Mouse (Mus musculus): Measurements from ENCODE around the gene Slc6a13. TPM values are rescaled to one million over a fixed set of nuclear protein-coding genes. Genes with fewer than 3 reads are reported as not detected.
A peak's percentile ranks its signal among the peaks of the same experiment; 100 is the strongest.
"Not testable (repeated sequence)": the region's sequence is repeated elsewhere in the genome, so short reads cannot be mapped to it uniquely, and the experiment has no call there.

The Slc6a13 gene
- polyA plus RNA-seq, 1 experiment: 0.54 TPM

DNA sequence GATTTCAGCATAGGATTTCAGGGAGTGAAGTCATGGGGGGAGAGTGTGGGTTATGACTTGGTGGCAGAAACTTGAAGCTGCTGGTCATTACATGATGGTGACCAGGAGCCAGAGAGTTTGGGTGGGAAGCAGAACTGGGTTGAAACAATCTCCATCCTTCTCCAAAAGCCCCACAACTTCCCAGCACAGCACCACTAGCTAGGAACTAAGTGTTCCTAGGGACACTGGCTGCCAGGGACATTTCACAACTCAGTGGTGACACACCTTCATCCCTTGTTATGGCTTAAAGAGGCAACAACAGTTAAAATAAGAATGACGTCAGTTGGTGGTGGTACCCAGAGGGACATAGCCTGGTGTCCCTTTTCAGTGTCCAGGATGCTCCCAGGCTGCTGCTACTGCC, 56.0 kb downstream of the Slc6a13 start:
- Histone ChIP-seq H3K36me3 (ENCODE audit: control insufficient read depth, insufficient read depth, low read length, poor library complexity, severe bottlenecking) (no peaks in the 10 kb centered on the region), H3K27me3 (ENCODE audit: control insufficient read depth, insufficient read depth, low read length, poor library complexity, severe bottlenecking) (no peaks in the 10 kb centered on the region), H3K4me3 (ENCODE audit: low read depth, low read length) (no peak overlapping the region), H3K4me1 (ENCODE audit: control insufficient read depth, insufficient read depth, low read length) (no peaks in the 10 kb centered on the region), H3K9ac (ENCODE audit: low read depth, poor library complexity, severe bottlenecking) (no peak overlapping the region), H3K27ac (ENCODE audit: insufficient read depth, low read length) (no peak overlapping the region), H3K9me3 (replicated peaks; ENCODE audit: control insufficient read depth, insufficient read depth, low read length, poor library complexity, severe bottlenecking) (no peaks in the 10 kb centered on the region)
- TF ChIP-seq EP300 (IDR thresholded peaks at IDR 0.05; ENCODE audit: insufficient read depth, low read depth, low read length): no peak
- TF ChIP-seq POLR2A (IDR thresholded peaks at IDR 0.05; ENCODE audit: insufficient read depth, low read length): no peak
- no peak for TF ChIP-seq CTCF (IDR thresholded peaks at IDR 0.05; ENCODE audit: low read depth, low read length)

DNA sequence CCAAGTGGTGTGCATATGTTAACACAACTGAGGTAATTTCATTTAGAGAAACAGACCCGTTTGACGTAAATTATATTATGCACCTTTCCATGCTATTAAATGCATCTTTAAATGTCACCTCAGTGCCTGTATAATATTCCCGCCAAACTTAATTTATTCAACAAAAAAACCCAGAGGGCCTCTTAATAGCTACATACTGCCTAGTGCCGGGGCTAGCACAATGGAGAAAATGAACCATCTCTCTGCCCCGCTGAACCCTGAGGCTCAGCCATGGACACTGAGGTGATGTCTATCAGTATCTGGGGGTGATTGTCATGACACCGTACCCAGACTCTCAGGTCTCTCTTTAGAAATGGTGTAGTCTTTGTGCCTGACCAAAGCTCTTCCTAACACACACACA, 57.2 kb downstream of the Slc6a13 start:
- H3K27ac ChIP-seq (ENCODE audit: insufficient read depth, low read length): no peak overlapping the region
- H3K9ac ChIP-seq (ENCODE audit: low read depth, poor library complexity, severe bottlenecking): no peak overlapping the region
- no peaks in the 10 kb centered on the region for H3K27me3 ChIP-seq (ENCODE audit: control insufficient read depth, insufficient read depth, low read length, poor library complexity, severe bottlenecking)

DNA sequence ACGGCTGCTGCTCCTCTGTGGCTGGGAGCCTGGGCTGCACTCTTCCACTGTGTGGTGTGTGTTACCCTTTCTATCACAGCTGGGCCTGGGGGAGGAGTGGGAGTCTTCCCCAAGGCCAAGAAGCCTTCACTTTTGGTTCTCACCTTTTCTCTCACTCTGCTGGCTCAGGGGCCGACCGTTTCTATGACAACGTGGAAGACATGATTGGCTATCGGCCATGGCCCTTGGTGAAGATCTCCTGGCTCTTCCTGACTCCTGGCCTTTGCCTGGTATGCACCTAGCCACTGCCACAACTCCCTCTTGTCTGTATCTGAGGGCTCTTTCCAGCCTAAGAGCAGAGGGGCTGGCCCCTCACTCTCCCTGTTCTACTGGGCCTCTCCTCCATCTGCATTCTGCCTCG, 63.0 kb downstream of the Slc6a13 start:
- no peaks in the 10 kb centered on the region for H3K9me3 ChIP-seq (replicated peaks; ENCODE audit: control insufficient read depth, insufficient read depth, low read length, poor library complexity, severe bottlenecking)
- H3K27me3 ChIP-seq (ENCODE audit: control insufficient read depth, insufficient read depth, low read length, poor library complexity, severe bottlenecking): no peaks in the 10 kb centered on the region
- H3K36me3 ChIP-seq (ENCODE audit: control insufficient read depth, insufficient read depth, low read length, poor library complexity, severe bottlenecking): no peaks in the 10 kb centered on the region
- H3K4me1 ChIP-seq (ENCODE audit: control insufficient read depth, insufficient read depth, low read length): no peaks in the 10 kb centered on the region
- H3K4me3 ChIP-seq (ENCODE audit: low read depth, low read length): no peak overlapping the region
- H3K27ac ChIP-seq (ENCODE audit: insufficient read depth, low read length): no peak overlapping the region
- TF ChIP-seq EP300 (IDR thresholded peaks at IDR 0.05; ENCODE audit: insufficient read depth, low read depth, low read length): no peak
- TF ChIP-seq CTCF (IDR thresholded peaks at IDR 0.05; ENCODE audit: low read depth, low read length): no peak
- TF ChIP-seq POLR2A (IDR thresholded peaks at IDR 0.05; ENCODE audit: insufficient read depth, low read length): no peak
- no peak overlapping the region for H3K9ac ChIP-seq (ENCODE audit: low read depth, poor library complexity, severe bottlenecking)

More for the DNA sequence above, 57.2 kb downstream of the Slc6a13 start:
- Histone ChIP-seq H3K9me3 (replicated peaks; ENCODE audit: control insufficient read depth, insufficient read depth, low read length, poor library complexity, severe bottlenecking) (no peaks in the 10 kb centered on the region), H3K4me3 (ENCODE audit: low read depth, low read length) (no peak overlapping the region), H3K4me1 (ENCODE audit: control insufficient read depth, insufficient read depth, low read length) (no peaks in the 10 kb centered on the region), H3K36me3 (ENCODE audit: control insufficient read depth, insufficient read depth, low read length, poor library complexity, severe bottlenecking) (no peaks in the 10 kb centered on the region)
- no peak for TF ChIP-seq POLR2A (IDR thresholded peaks at IDR 0.05; ENCODE audit: insufficient read depth, low read length)
- no peak for TF ChIP-seq CTCF (IDR thresholded peaks at IDR 0.05; ENCODE audit: low read depth, low read length)
- TF ChIP-seq EP300 (IDR thresholded peaks at IDR 0.05; ENCODE audit: insufficient read depth, low read depth, low read length): no peak

DNA sequence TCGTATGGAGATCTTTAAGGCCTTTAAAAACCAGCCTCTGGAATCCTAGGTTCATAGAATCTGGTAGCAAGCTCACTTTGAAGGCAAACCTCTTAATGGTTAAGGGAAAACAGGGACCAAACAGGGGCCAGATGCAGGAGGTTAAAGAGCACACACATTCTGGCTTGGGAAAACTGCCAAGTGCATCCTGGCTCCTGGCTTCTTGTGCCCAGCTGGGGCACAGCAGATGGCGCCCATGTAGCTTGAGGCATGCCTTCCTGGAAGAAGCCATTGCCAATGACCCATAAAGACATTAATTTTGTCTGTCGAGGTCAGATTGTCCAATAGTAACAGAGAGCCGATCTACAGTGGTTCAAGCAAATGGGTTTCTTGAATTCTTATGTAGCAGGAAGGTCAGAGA, 63.9 kb downstream of the Slc6a13 start:
- no peak overlapping the region for H3K9ac ChIP-seq (ENCODE audit: low read depth, poor library complexity, severe bottlenecking)
- H3K27ac ChIP-seq (ENCODE audit: insufficient read depth, low read length): no peak overlapping the region
- no peaks in the 10 kb centered on the region for H3K36me3 ChIP-seq (ENCODE audit: control insufficient read depth, insufficient read depth, low read length, poor library complexity, severe bottlenecking)
- no peak overlapping the region for H3K4me3 ChIP-seq (ENCODE audit: low read depth, low read length)
- H3K27me3 ChIP-seq (ENCODE audit: control insufficient read depth, insufficient read depth, low read length, poor library complexity, severe bottlenecking): no peaks in the 10 kb centered on the region
- TF ChIP-seq CTCF (IDR thresholded peaks at IDR 0.05; ENCODE audit: low read depth, low read length): no peak
- no peak for TF ChIP-seq POLR2A (IDR thresholded peaks at IDR 0.05; ENCODE audit: insufficient read depth, low read length)
- no peak for TF ChIP-seq EP300 (IDR thresholded peaks at IDR 0.05; ENCODE audit: insufficient read depth, low read depth, low read length)
- no peaks in the 10 kb centered on the region for H3K9me3 ChIP-seq (replicated peaks; ENCODE audit: control insufficient read depth, insufficient read depth, low read length, poor library complexity, severe bottlenecking)
- no peaks in the 10 kb centered on the region for H3K4me1 ChIP-seq (ENCODE audit: control insufficient read depth, insufficient read depth, low read length)

DNA sequence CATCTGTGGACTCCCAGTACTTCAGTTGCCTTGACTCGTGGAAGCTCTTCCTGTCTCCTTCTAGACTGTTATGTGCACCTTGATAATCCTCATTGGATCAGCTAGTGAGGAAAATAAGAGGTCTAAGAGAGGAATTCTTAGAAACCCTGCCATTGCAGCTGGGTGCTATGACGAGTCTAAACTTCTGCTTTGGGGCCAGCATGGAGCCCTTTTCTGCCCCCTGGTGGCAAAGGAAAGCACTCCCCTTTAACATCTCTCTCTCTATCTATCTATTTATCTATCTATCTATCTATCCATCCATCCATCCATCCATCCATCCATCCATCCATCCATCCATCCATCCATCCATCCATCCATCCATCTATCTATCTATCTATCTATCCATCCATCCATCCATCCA, 66.5 kb downstream of the Slc6a13 start:
- H3K27me3 ChIP-seq (ENCODE audit: control insufficient read depth, insufficient read depth, low read length, poor library complexity, severe bottlenecking); H3K4me1 ChIP-seq (ENCODE audit: control insufficient read depth, insufficient read depth, low read length); H3K9me3 ChIP-seq (replicated peaks; ENCODE audit: control insufficient read depth, insufficient read depth, low read length, poor library complexity, severe bottlenecking); H3K27ac ChIP-seq (ENCODE audit: insufficient read depth, low read length); H3K36me3 ChIP-seq (ENCODE audit: control insufficient read depth, insufficient read depth, low read length, poor library complexity, severe bottlenecking); H3K4me3 ChIP-seq (ENCODE audit: low read depth, low read length); H3K9ac ChIP-seq (ENCODE audit: low read depth, poor library complexity, severe bottlenecking): not testable (repeated sequence)
- peak; percentile 42 for TF ChIP-seq CTCF (IDR thresholded peaks at IDR 0.05; ENCODE audit: low read depth, low read length)

DNA sequence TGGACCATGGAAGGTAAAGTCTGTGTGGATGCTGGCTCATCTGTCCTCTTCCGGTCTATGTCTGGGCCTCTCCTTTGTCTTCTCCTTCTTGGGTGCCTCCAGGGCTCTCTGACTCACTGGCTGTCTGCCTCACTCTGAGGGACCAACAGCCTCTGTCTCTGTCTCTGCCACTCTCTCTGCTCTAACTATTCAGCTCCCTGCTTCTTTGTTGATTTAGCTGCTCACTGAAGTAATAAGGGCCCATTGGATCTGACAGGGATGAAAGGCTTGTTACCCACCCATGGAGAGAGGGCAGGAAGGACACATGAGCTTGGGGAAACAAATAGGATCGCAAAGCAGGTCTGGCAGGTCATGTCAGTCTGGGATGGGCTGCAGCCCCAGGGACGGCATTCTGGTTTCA, 67.1 kb downstream of the Slc6a13 start:
- Histone ChIP-seq H3K36me3 (ENCODE audit: control insufficient read depth, insufficient read depth, low read length, poor library complexity, severe bottlenecking) (no peaks in the 10 kb centered on the region), H3K27me3 (ENCODE audit: control insufficient read depth, insufficient read depth, low read length, poor library complexity, severe bottlenecking) (no peaks in the 10 kb centered on the region), H3K27ac (ENCODE audit: insufficient read depth, low read length) (no peak overlapping the region), H3K4me1 (ENCODE audit: control insufficient read depth, insufficient read depth, low read length) (no peaks in the 10 kb centered on the region), H3K4me3 (ENCODE audit: low read depth, low read length) (no peak overlapping the region), H3K9me3 (replicated peaks; ENCODE audit: control insufficient read depth, insufficient read depth, low read length, poor library complexity, severe bottlenecking) (no peaks in the 10 kb centered on the region), H3K9ac (ENCODE audit: low read depth, poor library complexity, severe bottlenecking) (no peak overlapping the region)
- TF ChIP-seq POLR2A (IDR thresholded peaks at IDR 0.05; ENCODE audit: insufficient read depth, low read length) (no peak), EP300 (IDR thresholded peaks at IDR 0.05; ENCODE audit: insufficient read depth, low read depth, low read length) (no peak)

Data from ES-Bruce4 (cell line).